Mouse (Mus musculus) intestine, embryonic 15.5 days (tissue): Measurements from ENCODE around the gene Rpl26. TPM values are rescaled to one million over a fixed set of nuclear protein-coding genes. Genes with fewer than 3 reads are reported as not detected.
A peak's percentile ranks its signal among the peaks of the same experiment; 100 is the strongest.
"Not testable (repeated sequence)": the region's sequence is repeated elsewhere in the genome, so short reads cannot be mapped to it uniquely, and the experiment has no call there.

Experiments
- ATAC-seq: fragments of 200-750 bp; cut with Nextera tagmentation; 2 replicates; pipeline ENCODE4 v1.8.0; 2017; ENCODE audit warnings: moderate TSS enrichment, moderate library complexity
- H3K27ac ChIP-seq: fragments of 300-500 bp; sonication (generic); 2 replicates; pipeline ENCODE4 v1.5.1; 2015; ENCODE audit warnings: mild to moderate bottlenecking, inconsistent platforms
- H3K27me3 ChIP-seq: fragments of 300-500 bp; sonication (generic); replicated peaks from 2 replicates; pipeline ENCODE4 v1.6.1; 2015; ENCODE audit warnings: inconsistent platforms
- H3K36me3 ChIP-seq: fragments of 300-500 bp; sonication (generic); 2 replicates; pipeline ENCODE4 v1.6.1; 2015; ENCODE audit warnings: inconsistent platforms
- H3K4me1 ChIP-seq: fragments of 300-500 bp; sonication (generic); replicated peaks from 2 replicates; pipeline ENCODE4 v1.6.1; 2015; ENCODE audit warnings: inconsistent platforms
- H3K4me2 ChIP-seq: fragments of 300-500 bp; sonication (generic); replicated peaks from 2 replicates; pipeline ENCODE4 v1.6.1; 2015; ENCODE audit warnings: mild to moderate bottlenecking, inconsistent platforms
- H3K4me3 ChIP-seq: fragments of 300-500 bp; sonication (generic); replicated peaks from 2 replicates; pipeline ENCODE4 v1.5.1; 2015; ENCODE audit warnings: inconsistent platforms
- H3K9ac ChIP-seq: fragments of 300-500 bp; sonication (generic); 2 replicates; pipeline ENCODE4 v1.6.1; 2015; ENCODE audit warnings: inconsistent platforms
- H3K9me3 ChIP-seq: fragments of 300-500 bp; sonication (generic); 2 replicates; pipeline ENCODE4 v1.6.1; 2016; ENCODE audit warnings: inconsistent platforms
- WGBS: fragments of 180-500 bp; shearing (Covaris S2); methylation state at CpG from one replicate; pipeline ENCODE4 v1.1.7; 2015; 5-methylcytosine and 5-hydroxymethylcytosine counted together
- polyA plus RNA-seq: library from polyadenylated mRNA; unstranded; fragments of >200 nt; fragmentation: Nextera tagmentation; extraction: Ambion mirVana; gene quantifications from 2 replicates; pipeline ENCODE4 v1.2.1, GENCODE M21; 2015

Gene Rpl26
- polyA plus RNA-seq, 1 experiment from 2014 or later: 1,017 TPM

DNA sequence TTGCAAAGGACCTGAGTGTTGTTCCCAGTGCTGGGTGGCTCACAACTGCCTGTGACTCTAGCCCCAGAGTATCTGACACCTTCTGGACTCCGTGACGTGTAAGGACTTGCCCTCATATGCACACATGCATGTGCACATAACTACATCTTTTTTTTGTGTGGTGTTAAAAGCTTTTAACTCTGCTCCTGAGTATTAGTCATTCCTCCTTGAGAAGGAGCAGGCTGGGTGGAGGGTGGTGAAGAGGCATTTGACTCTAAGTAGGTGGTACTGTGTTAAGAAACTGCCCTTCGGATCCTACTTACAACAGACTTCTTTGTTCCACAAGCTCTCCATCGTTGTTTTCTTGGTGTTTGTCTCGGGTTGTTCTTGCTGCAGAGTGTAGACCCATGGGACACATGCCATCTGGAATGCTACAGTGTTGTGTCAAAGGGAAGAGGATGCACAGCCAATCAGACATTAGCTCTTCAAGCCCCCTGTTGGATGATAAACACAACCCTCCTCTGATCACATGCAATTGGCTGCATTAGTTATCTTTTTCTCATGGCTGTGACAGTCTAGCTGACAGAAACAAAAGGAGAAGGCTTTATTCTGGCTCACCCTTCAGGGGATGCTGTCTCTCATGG is 32.6 kb downstream of the Rpl26 start:
- H3K4me3 ChIP-seq: no peak overlapping the region
- no peaks in the 10 kb centered on the region for H3K36me3 ChIP-seq
- H3K4me1 ChIP-seq: no peaks in the 10 kb centered on the region; the same call in 1 of the 2 replicates
- no peak overlapping the region for H3K27ac ChIP-seq
- H3K4me2 ChIP-seq: no peak overlapping the region
- H3K9ac ChIP-seq: no peak overlapping the region
- no peaks in the 10 kb centered on the region for H3K27me3 ChIP-seq
- no peak for ATAC-seq
- no peaks in the 10 kb centered on the region for H3K9me3 ChIP-seq
- WGBS: 66% methylated on average over 5 of the region's 5 CpGs

DNA sequence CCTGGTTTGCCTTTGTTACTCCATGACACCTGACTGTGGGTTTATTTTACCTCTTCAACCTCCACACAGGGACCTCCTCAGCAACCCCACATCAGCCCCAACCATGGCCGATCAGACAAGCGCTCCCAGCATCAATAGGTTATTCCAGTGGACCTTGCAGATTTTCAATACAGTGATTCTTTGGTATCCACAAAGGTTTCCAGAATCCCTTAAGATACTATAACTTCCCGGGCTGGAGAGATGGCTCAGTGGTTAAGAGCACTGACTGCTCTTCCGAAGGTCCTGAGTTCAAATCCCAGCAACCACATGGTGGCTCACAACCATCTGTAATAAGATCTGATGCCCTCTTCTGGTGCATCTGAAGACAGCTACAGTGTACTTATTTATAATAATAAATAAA is 35.6 kb downstream of the Rpl26 start:
- H3K27ac ChIP-seq, H3K36me3 ChIP-seq, H3K4me2 ChIP-seq, H3K4me3 ChIP-seq, H3K4me1 ChIP-seq, H3K9me3 ChIP-seq, ATAC-seq, H3K27me3 ChIP-seq, H3K9ac ChIP-seq: not testable (repeated sequence)
- 84% methylated on average over 4 of the region's 4 CpGs for WGBS

DNA sequence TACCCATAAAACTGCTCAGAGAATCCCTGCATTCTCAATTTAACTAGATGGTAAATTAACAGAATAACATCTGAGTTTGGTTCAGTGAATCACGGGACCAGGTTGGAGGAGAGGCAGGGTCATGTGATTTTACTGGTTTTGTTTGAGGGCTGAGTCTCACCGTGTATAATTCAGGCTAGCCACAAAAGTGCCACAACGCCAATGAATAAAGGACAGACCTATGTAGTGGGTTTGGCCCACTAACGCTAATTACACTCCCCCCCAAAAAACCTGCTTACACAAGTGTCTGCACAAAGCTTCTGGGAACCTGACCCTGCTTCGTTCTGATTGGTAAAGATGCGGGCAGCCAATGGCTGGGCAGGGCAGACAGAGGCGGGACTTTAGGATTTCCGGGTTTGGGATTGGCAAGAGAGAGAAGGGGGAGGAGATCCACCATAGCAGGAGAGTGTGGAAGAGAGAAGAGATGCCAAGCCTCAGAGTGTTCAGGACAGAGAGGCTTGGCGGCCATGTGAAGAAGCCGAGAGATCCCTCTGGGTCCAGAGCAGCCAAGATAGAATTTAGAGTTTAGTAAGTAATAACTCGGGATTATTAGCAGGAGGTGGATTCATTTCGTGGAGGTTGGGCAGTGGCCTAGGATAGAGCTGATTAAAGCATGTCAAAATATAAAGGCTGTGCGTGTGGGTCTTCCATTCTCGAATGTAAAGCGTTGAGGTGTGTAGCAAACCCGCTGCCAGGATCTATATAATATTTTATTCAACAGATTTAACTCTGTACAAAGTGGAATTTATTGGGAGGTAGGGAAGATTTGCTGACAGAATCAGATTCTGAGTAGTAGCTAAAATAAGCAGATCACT is 38.3 kb downstream of the Rpl26 start:
- Histone ChIP-seq H3K9ac (peak overlapping the region; percentile 60), H3K4me2 (peak overlapping the region; percentile 60), H3K27me3 (no peaks in the 10 kb centered on the region), H3K27ac (peak overlapping the region; percentile 36; the same call in 1 of the 2 replicates), H3K4me1 (no peaks in the 10 kb centered on the region), H3K36me3 (no peaks in the 10 kb centered on the region), H3K9me3 (no peaks in the 10 kb centered on the region), H3K4me3 (peak overlapping the region; percentile 50)
- WGBS: 1% methylated on average over 16 of the region's 16 CpGs
- ATAC-seq: peak; percentile 100

DNA sequence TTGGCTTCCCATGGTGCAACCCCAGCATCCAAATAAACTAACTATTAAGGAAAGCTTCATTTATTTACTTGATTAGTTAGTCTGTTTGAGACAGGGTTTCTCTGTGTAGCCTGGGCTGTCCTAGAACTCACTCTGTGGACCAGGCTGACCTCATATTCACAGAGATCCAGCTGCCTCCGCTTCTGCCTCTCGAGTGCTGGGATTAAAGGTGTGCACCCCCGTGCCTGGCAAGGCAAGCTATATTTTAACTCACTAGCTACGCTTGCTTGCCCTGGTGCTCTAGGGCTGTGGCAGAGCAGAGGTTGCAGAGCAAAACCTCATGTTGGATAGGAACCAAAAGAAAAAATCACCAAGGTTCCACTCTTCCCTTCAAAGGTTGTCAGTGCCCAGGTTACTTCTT is 39.1 kb downstream of the Rpl26 start:
- Histone ChIP-seq H3K27me3 (no peaks in the 10 kb centered on the region), H3K9me3 (no peaks in the 10 kb centered on the region), H3K4me2 (peak overlapping the region; percentile 60), H3K4me3 (peak overlapping the region; percentile 50), H3K4me1 (no peaks in the 10 kb centered on the region), H3K36me3 (no peaks in the 10 kb centered on the region), H3K27ac (no peak overlapping the region), H3K9ac (peak overlapping the region; percentile 60)
- ATAC-seq: no peak
- 52% methylated on average over 4 of the region's 4 CpGs for WGBS

DNA sequence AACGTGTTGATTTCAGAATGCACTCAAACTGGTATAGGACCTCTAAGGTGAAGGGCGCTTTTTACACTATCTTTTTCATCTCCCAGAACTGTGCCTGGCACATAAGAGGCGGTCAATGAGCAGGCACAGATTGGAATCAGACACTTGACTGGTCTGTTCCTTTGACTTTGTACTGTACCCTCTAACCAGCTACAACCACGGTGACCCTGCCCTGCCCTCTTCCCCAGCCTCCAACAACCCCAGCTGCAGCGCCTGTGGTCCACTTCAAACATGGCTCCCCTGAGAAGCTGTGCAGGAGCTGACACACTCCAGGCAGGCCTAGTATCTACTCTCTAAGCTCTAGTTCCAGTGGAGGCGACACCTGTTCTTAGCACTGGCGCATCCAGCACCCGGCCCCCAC is 41.3 kb downstream of the Rpl26 start:
- H3K27ac ChIP-seq: no peak overlapping the region
- no peak for ATAC-seq
- H3K27me3 ChIP-seq: no peaks in the 10 kb centered on the region; the same call in none of the 2 replicates
- H3K4me1 ChIP-seq: 0 out of 2 replicates have a peak, but pooled peaks cover 6% of the 10 kb centered on the region
- 85% methylated on average over 8 of the region's 8 CpGs for WGBS
- H3K4me3 ChIP-seq: no peak overlapping the region
- H3K9ac ChIP-seq: no peak overlapping the region
- no peak overlapping the region for H3K4me2 ChIP-seq
- no peaks in the 10 kb centered on the region for H3K36me3 ChIP-seq
- H3K9me3 ChIP-seq: no peaks in the 10 kb centered on the region

DNA sequence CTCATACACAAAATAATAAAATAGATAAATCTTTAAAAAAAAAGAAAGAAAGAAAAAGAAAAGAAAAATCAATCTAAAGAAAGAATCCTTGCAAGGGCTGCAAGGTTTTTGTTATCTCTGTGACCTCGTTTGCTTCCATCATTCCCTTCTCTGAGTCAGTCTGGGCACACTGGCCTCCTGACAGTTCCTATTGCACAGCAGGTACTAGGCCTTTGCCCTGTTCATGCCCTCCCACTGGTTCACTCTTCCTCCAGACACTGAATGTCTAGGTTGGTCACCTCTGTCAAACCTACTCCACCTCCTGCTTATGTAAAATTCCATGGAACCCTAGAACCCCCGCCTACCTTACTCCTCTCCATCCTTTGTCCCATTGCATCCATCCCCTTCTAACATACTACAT is 43.9 kb downstream of the Rpl26 start:
- 0 out of 2 replicates have a peak, but pooled peaks cover 6% of the 10 kb centered on the region for H3K4me1 ChIP-seq
- H3K27ac ChIP-seq: no peak overlapping the region
- H3K27me3 ChIP-seq: no peaks in the 10 kb centered on the region; the same call in none of the 2 replicates
- no peak for ATAC-seq
- no peak overlapping the region for H3K4me3 ChIP-seq
- H3K36me3 ChIP-seq: no peaks in the 10 kb centered on the region
- 77% methylated on average over 2 of the region's 2 CpGs for WGBS
- no peaks in the 10 kb centered on the region for H3K9me3 ChIP-seq
- no peak overlapping the region for H3K4me2 ChIP-seq
- no peak overlapping the region for H3K9ac ChIP-seq

DNA sequence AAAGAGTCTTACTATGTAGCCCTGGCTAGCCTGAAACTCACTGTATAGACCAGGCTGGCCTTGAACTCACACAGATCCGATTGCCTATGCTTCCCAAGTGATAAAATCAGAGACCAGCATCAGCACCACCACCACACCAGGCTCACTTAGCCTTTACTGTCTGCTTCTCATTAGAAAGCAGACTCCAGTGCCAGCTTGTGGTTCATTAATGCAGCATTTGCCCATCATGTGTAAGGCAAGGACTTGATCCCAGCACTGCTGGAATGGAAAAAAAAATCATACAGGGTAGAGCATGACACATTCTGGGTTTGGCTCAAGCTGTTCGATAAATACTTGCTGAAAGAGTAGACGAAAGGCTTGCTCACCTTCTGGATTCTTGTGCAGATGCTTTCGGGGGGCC is 44.6 kb downstream of the Rpl26 start:
- ATAC-seq: no peak
- Histone ChIP-seq H3K27me3 (no peaks in the 10 kb centered on the region; the same call in none of the 2 replicates), H3K9ac (no peak overlapping the region), H3K27ac (no peak overlapping the region), H3K9me3 (no peaks in the 10 kb centered on the region), H3K4me1 (0 out of 2 replicates have a peak, but pooled peaks cover 6% of the 10 kb centered on the region), H3K4me2 (no peak overlapping the region), H3K36me3 (no peaks in the 10 kb centered on the region), H3K4me3 (no peak overlapping the region)
- WGBS: 83% methylated on average over 4 of the region's 4 CpGs

DNA sequence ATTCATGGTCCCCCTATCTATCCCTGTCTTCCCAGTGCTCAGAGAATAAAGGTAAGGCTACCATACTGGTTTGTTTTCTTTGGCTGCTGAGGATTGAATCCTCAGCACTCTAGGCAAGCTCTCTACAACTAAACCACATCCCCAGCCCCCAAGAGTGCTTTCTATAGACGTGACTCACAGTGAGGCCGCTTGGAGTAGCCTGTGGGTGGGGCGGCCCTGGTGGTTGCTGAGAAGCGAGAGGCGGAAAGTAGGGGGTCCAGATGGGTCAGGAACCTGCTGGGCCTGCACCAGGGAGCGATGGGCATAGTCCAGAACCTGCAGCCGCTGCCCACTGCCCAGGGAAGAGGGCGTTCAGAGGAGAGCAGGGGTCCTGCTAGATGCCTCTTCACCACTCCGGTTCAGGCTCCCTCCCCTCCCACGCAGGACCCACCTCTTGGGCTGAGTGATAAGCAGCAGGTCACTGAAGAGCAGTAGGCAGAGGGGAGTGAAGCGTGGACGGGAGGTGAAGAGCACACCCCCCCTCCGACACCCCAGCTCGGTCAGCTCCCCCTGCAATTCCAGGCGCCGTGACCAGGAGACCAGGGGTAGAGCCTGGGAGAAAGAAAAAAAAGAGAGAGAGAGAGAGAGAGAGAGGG is 45.5 kb downstream of the Rpl26 start:
- Histone ChIP-seq H3K4me2 (peak overlapping the region; percentile 41), H3K27ac (no peak overlapping the region), H3K9me3 (no peaks in the 10 kb centered on the region), H3K4me1 (0 out of 2 replicates have a peak, but pooled peaks cover 6% of the 10 kb centered on the region), H3K27me3 (peaks cover 5% of the 10 kb centered on the region), H3K36me3 (no peaks in the 10 kb centered on the region), H3K4me3 (peak overlapping the region; percentile 17), H3K9ac (no peak overlapping the region)
- peak; percentile 39; the same call in 1 of the 2 replicates for ATAC-seq
- 17% methylated on average over 14 of the region's 16 CpGs for WGBS

DNA sequence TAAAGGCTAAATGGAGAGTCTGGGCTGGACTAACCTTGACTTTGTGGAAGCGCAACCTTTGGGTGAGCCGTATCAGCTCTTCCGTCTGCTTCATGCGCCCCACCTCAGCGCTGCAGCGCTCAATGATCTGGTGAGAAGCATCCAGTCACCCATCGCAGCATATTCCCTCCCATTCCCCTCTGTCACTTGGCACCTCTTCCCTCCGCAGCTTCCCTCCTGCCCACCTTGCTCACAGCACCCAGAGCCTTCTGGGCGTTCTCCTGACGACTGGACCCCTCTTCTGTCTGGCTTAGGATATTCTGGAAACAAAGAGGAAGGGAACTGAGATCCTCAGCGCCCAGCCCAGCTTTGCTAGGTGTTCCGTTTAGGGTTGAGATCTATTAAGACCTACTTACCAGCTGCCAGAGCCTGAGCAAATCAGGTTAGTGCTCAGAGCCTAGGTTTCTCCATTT is 46.2 kb downstream of the Rpl26 start:
- Histone ChIP-seq H3K9ac (no peak overlapping the region), H3K4me3 (peak overlapping the region; percentile 16; the same call in 1 of the 2 replicates), H3K27me3 (peaks cover 5% of the 10 kb centered on the region), H3K9me3 (no peaks in the 10 kb centered on the region), H3K27ac (no peak overlapping the region), H3K36me3 (no peaks in the 10 kb centered on the region), H3K4me1 (0 out of 2 replicates have a peak, but pooled peaks cover 6% of the 10 kb centered on the region), H3K4me2 (peak overlapping the region; percentile 41)
- no peak for ATAC-seq
- WGBS: 10% methylated on average over 12 of the region's 12 CpGs

DNA sequence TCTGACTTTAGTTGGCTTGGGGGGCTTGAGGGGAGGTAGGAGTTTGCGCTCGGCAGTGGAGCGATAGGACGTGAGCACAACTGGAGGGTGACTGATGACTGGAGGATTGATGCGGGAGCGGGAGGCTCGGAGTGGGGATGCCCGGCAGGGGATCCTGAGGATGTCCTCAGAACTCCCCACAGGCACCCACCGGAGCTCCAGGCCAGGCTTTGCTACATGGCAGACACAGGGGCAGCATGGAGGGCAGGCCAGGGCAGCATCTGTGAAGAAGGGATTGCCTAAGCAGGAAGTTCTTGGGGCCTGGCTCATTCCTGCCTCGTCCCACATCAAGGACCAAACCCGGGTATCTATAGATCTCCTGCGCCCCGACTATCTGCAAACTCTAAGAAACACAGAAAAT is 52.5 kb downstream of the Rpl26 start:
- H3K27me3 ChIP-seq: peaks cover 32% of the 10 kb centered on the region
- no peaks in the 10 kb centered on the region for H3K9me3 ChIP-seq
- H3K9ac ChIP-seq: no peak overlapping the region
- 21% methylated on average over 13 of the region's 13 CpGs for WGBS
- peak overlapping the region; percentile 70 for H3K4me2 ChIP-seq
- ATAC-seq: no peak
- H3K4me3 ChIP-seq: 0 out of 2 replicates have a peak overlapping the region, but pooled peaks have one; percentile 6
- H3K4me1 ChIP-seq: peaks cover 7% of the 10 kb centered on the region; the same call in 1 of the 2 replicates
- no peaks in the 10 kb centered on the region for H3K36me3 ChIP-seq
- no peak overlapping the region for H3K27ac ChIP-seq

DNA sequence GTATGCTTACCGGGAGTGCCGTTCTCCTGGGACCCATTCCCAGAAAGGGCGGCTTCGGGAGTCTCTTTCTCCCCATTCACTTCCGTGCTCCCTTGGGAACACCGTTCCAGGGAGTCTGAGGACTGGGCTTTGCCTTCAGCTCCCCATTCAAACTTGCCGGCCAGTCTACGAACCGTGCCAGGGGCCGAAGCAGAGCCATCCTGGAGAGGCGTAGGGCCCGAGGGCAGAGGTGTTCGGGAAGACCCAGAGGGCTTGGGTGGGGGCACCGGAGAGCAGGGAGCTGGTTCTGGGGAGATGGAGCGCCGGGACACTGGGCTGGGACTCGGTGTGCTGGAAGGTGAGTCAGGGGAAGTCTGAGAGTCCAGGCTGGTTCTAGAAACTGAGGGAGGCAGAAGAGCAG is 53.0 kb downstream of the Rpl26 start:
- H3K9me3 ChIP-seq: no peaks in the 10 kb centered on the region
- ATAC-seq: no peak
- 2% methylated on average over 17 of the region's 17 CpGs for WGBS
- H3K4me1 ChIP-seq: peaks cover 7% of the 10 kb centered on the region; the same call in 1 of the 2 replicates
- peaks cover 32% of the 10 kb centered on the region for H3K27me3 ChIP-seq
- peak overlapping the region; percentile 70 for H3K4me2 ChIP-seq
- no peak overlapping the region for H3K27ac ChIP-seq
- H3K9ac ChIP-seq: peak overlapping the region; percentile 47
- H3K36me3 ChIP-seq: no peaks in the 10 kb centered on the region
- H3K4me3 ChIP-seq: peak overlapping the region; percentile 38

DNA sequence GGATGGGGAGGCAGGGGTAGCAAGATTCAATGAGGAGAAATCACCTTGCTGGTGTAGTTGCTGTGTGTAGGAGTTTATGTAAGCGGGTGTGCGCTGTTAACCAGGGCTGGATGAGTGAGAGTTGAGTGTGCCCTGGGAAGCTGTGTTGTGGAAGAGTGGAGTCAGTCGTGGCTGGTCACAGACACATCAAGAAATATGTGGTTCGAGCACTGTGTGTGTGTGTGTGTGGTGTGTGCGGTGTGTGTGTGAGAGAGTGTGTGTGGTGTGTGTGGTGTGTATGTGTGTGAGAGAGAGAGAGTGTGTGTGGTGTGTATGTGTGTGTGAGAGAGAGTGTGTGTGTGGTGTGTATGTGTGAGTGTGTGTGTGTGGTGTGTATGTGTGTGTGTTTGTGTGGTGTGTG is 54.1 kb downstream of the Rpl26 start:
- no peaks in the 10 kb centered on the region for H3K9me3 ChIP-seq
- peak overlapping the region; percentile 70 for H3K4me2 ChIP-seq
- H3K4me3 ChIP-seq: no peak overlapping the region
- H3K36me3 ChIP-seq: no peaks in the 10 kb centered on the region
- H3K27ac ChIP-seq: no peak overlapping the region
- H3K9ac ChIP-seq: no peak overlapping the region
- 68% methylated on average over 5 of the region's 5 CpGs for WGBS
- ATAC-seq: no peak
- H3K4me1 ChIP-seq: peaks cover 7% of the 10 kb centered on the region; the same call in 1 of the 2 replicates
- peaks cover 32% of the 10 kb centered on the region for H3K27me3 ChIP-seq
